Mouse (Mus musculus): ENCODE measurements around the gene Spata17.

Gene Spata17

GRCm38 (mm10) chr1:187004306-187004705 lies 211.0 kb downstream of the Spata17 start:
- in situ Hi-C loops (cut with MseI, MboI): no loop called here

GRCm38 (mm10) chr1:187003441-187003861 lies 211.8 kb downstream of the Spata17 start:
- in situ Hi-C loops (cut with MseI, MboI): no loop called here

- in situ Hi-C loops (cut with MseI, MboI): no loop called here
These were observed 217.5 kb downstream of the Spata17 start for GRCm38 (mm10) chr1:186997596-186998304.
